Mouse (Mus musculus) midbrain, postnatal 0 days (tissue): ENCODE results near the gene Sulf2. TPM values are rescaled to one million over a fixed set of nuclear protein-coding genes. Genes with fewer than 3 reads are reported as not detected.
"Not testable (repeated sequence)": the region's sequence is repeated elsewhere in the genome, so short reads cannot be mapped to it uniquely, and the experiment has no call there.

ENCODE experiments used
- ATAC-seq: fragments of 200-750 bp; cut with Nextera tagmentation; 2 replicates; pipeline ENCODE4 v1.8.0; 2017; ENCODE audit warnings: moderate number of reproducible peaks, mild to moderate bottlenecking, moderate TSS enrichment, moderate library complexity; ENCODE audit not compliant: low FRiP score
- DNase-seq: peaks from one replicate; pipeline ENCODE4 v3.0.0-alpha.2; 2015; ENCODE audit warnings: low spot score
- H3K27ac ChIP-seq: fragments of 300-500 bp; sonication (generic); 2 replicates; pipeline ENCODE4 v1.5.1; 2014; ENCODE audit warnings: low read depth, mild to moderate bottlenecking, low read length, mixed read lengths
- H3K27me3 ChIP-seq: fragments of 300-500 bp; sonication (generic); 2 replicates; pipeline ENCODE4 v1.6.1; 2014; ENCODE audit warnings: low read length, control low read depth, mixed read lengths; ENCODE audit not compliant: insufficient read depth
- H3K36me3 ChIP-seq: fragments of 300-500 bp; sonication (generic); 2 replicates; pipeline ENCODE4 v1.6.1; 2014; ENCODE audit warnings: low read length, control low read depth, mixed read lengths; ENCODE audit not compliant: insufficient read depth
- H3K4me1 ChIP-seq: fragments of 300-500 bp; sonication (generic); 2 replicates; pipeline ENCODE4 v1.6.1; 2014; ENCODE audit warnings: mild to moderate bottlenecking, control low read depth, antibody characterized with exemption, low read length, mixed read lengths; ENCODE audit not compliant: insufficient read depth
- H3K4me2 ChIP-seq: fragments of 300-500 bp; sonication (generic); 2 replicates; pipeline ENCODE4 v1.6.1; 2014; ENCODE audit warnings: low read depth, mild to moderate bottlenecking, low read length, mixed read lengths; ENCODE audit not compliant: poor library complexity, severe bottlenecking
- H3K4me3 ChIP-seq: fragments of 300-500 bp; sonication (generic); 2 replicates; pipeline ENCODE4 v1.5.1; 2014; ENCODE audit warnings: low read depth, mild to moderate bottlenecking, low read length, moderate library complexity
- H3K9ac ChIP-seq: fragments of 300-500 bp; sonication (generic); replicated peaks from 2 replicates; pipeline ENCODE4 v1.6.1; 2014; ENCODE audit warnings: mild to moderate bottlenecking, low read length, moderate library complexity, mixed read lengths; ENCODE audit not compliant: poor library complexity, severe bottlenecking
- H3K9me3 ChIP-seq: fragments of 300-500 bp; sonication (generic); 2 replicates; pipeline ENCODE4 v1.6.1; 2016; ENCODE audit warnings: low read length, control low read depth
- CTCF ChIP-seq: IDR thresholded peaks from 2 replicates; pipeline ENCODE4 v1.5.1; 2016; ENCODE audit warnings: antibody characterized with exemption, mild to moderate bottlenecking
- WGBS: fragments of 180-500 bp; shearing (Covaris S2); extraction: QIAGEN DNeasy Blood & Tissue Kit; methylation state at CpG from one replicate; pipeline ENCODE4 v1.1.7; 2014; 5-methylcytosine and 5-hydroxymethylcytosine counted together
- polyA plus RNA-seq: library from polyadenylated mRNA; unstranded; fragments of >200 nt; fragmentation: Nextera tagmentation; extraction: Ambion mirVana; gene quantifications from 2 replicates; pipeline ENCODE4 v1.2.1, GENCODE M21; 2015
- total RNA-seq: library from RNA; depleted of rRNA; stranded (reverse); fragments of >200 nt; gene quantifications from 2 replicates; pipeline ENCODE4 v1.2.3, GENCODE M21; 2014

Sulf2 gene
- total and polyA plus RNA-seq, 2 experiments from 2014 or later, result 99.6 to 127 TPM

- H3K9ac ChIP-seq, result no peak overlapping the region
- H3K4me3 ChIP-seq, result no peak overlapping the region
- H3K4me1 ChIP-seq, result no peaks in the 10 kb centered on the region
- WGBS, result 34% methylated on average over 7 of the region's 7 CpGs
- no peak overlapping the region for H3K27ac ChIP-seq
- H3K36me3 ChIP-seq, result peaks cover 43% of the 10 kb centered on the region
- no peak for TF ChIP-seq CTCF
- H3K4me2 ChIP-seq, result no peak overlapping the region
- no peak for DNase-seq
- no peaks in the 10 kb centered on the region for H3K27me3 ChIP-seq
- no peaks in the 10 kb centered on the region for H3K9me3 ChIP-seq
- no peak for ATAC-seq
Measured at GRCm38 (mm10) chr2:166090131-166090581, 65.3 kb downstream of the Sulf2 start.

GRCm38 (mm10) chr2:166088991-166089390 lies 66.5 kb downstream of the Sulf2 start:
- ATAC-seq (no peak), DNase-seq (no peak)
- 90% methylated on average over 9 of the region's 9 CpGs for WGBS
- Histone ChIP-seq H3K9ac (no peak overlapping the region), H3K36me3 (peaks cover 39% of the 10 kb centered on the region), H3K4me3 (no peak overlapping the region), H3K9me3 (no peaks in the 10 kb centered on the region), H3K4me2 (no peak overlapping the region), H3K27ac (no peak overlapping the region), H3K4me1 (no peaks in the 10 kb centered on the region), H3K27me3 (no peaks in the 10 kb centered on the region)
- no peak for TF ChIP-seq CTCF

GRCm38 (mm10) chr2:166086457-166087233 lies 68.8 kb downstream of the Sulf2 start:
- DNase-seq (no peak), ATAC-seq (no peak)
- H3K9me3 ChIP-seq, result no peaks in the 10 kb centered on the region
- no peak for TF ChIP-seq CTCF
- H3K27ac ChIP-seq, result no peak overlapping the region
- peaks cover 23% of the 10 kb centered on the region for H3K36me3 ChIP-seq
- WGBS, result 89% methylated on average over 29 of the region's 29 CpGs
- H3K4me3 ChIP-seq, result no peak overlapping the region
- no peak overlapping the region for H3K9ac ChIP-seq
- no peak overlapping the region for H3K4me2 ChIP-seq
- no peaks in the 10 kb centered on the region for H3K4me1 ChIP-seq
- H3K27me3 ChIP-seq, result no peaks in the 10 kb centered on the region

DNA sequence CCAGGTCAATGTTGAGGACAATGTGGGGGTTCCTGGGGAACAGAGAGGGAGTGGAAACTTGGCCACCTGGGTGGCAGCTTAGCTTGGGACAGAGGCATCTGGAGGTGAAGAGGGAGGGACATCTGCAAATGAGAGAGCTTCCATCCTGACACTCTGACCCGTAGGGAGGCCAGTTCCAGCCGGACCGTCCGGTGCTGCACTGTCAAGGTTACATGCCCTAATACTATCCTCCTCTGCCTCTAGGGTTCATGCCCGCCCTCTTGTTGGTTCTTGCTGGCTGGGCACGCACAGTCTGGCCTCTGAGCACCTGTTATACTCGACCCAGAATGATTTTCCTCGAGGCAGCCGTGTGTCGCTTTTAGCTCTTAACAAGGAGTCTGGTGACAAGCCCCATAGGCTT lies 69.7 kb downstream of the Sulf2 start:
- H3K9me3 ChIP-seq, result no peaks in the 10 kb centered on the region

DNA sequence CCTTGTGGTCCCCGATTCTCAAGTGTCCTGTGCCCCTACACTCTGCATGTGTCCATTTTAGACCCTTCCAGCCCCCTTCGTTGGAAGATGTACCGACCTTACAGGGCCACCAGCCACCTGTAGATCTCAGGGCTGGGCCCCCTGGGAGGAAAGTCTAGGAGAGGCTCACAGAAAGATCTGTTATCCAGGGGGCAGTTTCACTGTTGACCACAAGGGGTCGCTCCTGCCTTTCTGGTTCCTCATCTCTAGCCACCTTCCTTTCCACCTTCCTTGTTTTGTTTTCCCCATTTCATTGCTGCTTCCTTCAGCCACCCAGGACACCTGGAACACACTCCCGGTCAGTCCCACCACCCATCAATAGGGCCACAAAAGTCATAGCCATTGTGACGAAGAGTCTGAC lies 70.5 kb downstream of the Sulf2 start:
- peaks cover 19% of the 10 kb centered on the region; the same call in 1 of the 2 replicates for H3K36me3 ChIP-seq
- 32% methylated on average over 6 of the region's 6 CpGs for WGBS
- not testable (repeated sequence) for H3K27ac ChIP-seq, H3K4me3 ChIP-seq, H3K9me3 ChIP-seq, H3K9ac ChIP-seq, H3K4me2 ChIP-seq, H3K27me3 ChIP-seq, H3K4me1 ChIP-seq, ATAC-seq
- peak; percentile 84 for TF ChIP-seq CTCF
- DNase-seq, result peak; percentile 75

More for the DNA sequence above, 69.7 kb downstream of the Sulf2 start:
- H3K4me3 ChIP-seq, result no peak overlapping the region
- no peak overlapping the region for H3K9ac ChIP-seq
- TF ChIP-seq CTCF, result no peak
- WGBS, result 94% methylated on average over 10 of the region's 10 CpGs
- H3K27me3 ChIP-seq, result no peaks in the 10 kb centered on the region
- no peaks in the 10 kb centered on the region for H3K4me1 ChIP-seq
- peaks cover 19% of the 10 kb centered on the region; the same call in 1 of the 2 replicates for H3K36me3 ChIP-seq
- ATAC-seq (no peak), DNase-seq (no peak)
- H3K27ac ChIP-seq, result no peak overlapping the region
- no peak overlapping the region for H3K4me2 ChIP-seq

DNA sequence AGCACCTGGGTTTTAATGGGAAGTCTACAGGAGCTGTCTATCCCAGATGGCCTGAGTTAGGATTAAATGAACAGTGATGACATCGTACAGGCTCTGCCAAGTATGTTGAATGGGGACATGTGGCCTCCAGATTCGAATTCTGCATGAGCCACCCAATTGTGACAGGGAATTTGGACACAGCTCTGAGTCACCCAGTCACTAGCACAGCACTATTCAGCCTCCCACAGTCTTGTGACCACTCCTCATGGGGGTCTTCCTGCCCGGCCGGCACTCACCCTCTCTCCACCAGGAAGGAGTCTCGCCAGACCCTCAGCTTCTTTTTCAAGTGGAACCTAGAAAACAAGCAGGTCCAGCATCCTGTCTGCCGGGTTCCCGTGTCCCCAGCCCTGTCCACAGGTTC lies 71.4 kb downstream of the Sulf2 start:
- Histone ChIP-seq H3K36me3 (peaks cover 19% of the 10 kb centered on the region; the same call in 1 of the 2 replicates), H3K4me1 (no peaks in the 10 kb centered on the region), H3K9me3 (no peaks in the 10 kb centered on the region), H3K4me3 (no peak overlapping the region), H3K27ac (no peak overlapping the region), H3K4me2 (no peak overlapping the region), H3K9ac (no peak overlapping the region), H3K27me3 (no peaks in the 10 kb centered on the region)
- DNase-seq, result no peak
- TF ChIP-seq CTCF, result no peak
- WGBS, result 86% methylated on average over 7 of the region's 7 CpGs
- ATAC-seq, result no peak
